Mouse (Mus musculus): ENCODE results near the gene Tspan1. TPM values are rescaled to one million over a fixed set of nuclear protein-coding genes. Genes with fewer than 3 reads are reported as not detected.
A peak's percentile ranks its signal among the peaks of the same experiment; 100 is the strongest.

Gene Tspan1
- polyA plus RNA-seq, 1 experiment = 0.07 TPM

- DNase-seq (ENCODE audit: low read depth) = no peak
- no peak for TF ChIP-seq CTCF (IDR thresholded peaks at IDR 0.05; ENCODE audit: borderline replicate concordance, extremely low read depth, insufficient read depth, insufficient read length)
- no peak for TF ChIP-seq POLR2A (IDR thresholded peaks at IDR 0.05; ENCODE audit: borderline replicate concordance, extremely low read depth, insufficient read depth, insufficient read length, poor library complexity, severe bottlenecking)
These were observed 14.7 kb upstream of the Tspan1 start for GRCm38 (mm10) chr4:116182079-116182478.

- TF ChIP-seq POLR2A (IDR thresholded peaks at IDR 0.05; ENCODE audit: borderline replicate concordance, extremely low read depth, insufficient read depth, insufficient read length, poor library complexity, severe bottlenecking) (no peak), CTCF (IDR thresholded peaks at IDR 0.05; ENCODE audit: borderline replicate concordance, extremely low read depth, insufficient read depth, insufficient read length) (no peak)
- peak; percentile 26 for DNase-seq (ENCODE audit: low read depth)
These were observed 9.7 kb upstream of the Tspan1 start for GRCm38 (mm10) chr4:116177140-116177539.

- TF ChIP-seq CTCF (IDR thresholded peaks at IDR 0.05; ENCODE audit: borderline replicate concordance, extremely low read depth, insufficient read depth, insufficient read length) = no peak
- no peak for TF ChIP-seq POLR2A (IDR thresholded peaks at IDR 0.05; ENCODE audit: borderline replicate concordance, extremely low read depth, insufficient read depth, insufficient read length, poor library complexity, severe bottlenecking)
- DNase-seq (ENCODE audit: low read depth) = peak; percentile 85
These were observed 9.2 kb upstream of the Tspan1 start for GRCm38 (mm10) chr4:116176543-116176988.

GRCm38 (mm10) chr4:116175711-116176542 lies 8.5 kb upstream of the Tspan1 start:
- peak; percentile 47 for DNase-seq (ENCODE audit: low read depth)
- TF ChIP-seq POLR2A (IDR thresholded peaks at IDR 0.05; ENCODE audit: borderline replicate concordance, extremely low read depth, insufficient read depth, insufficient read length, poor library complexity, severe bottlenecking) = no peak

- TF ChIP-seq CTCF (IDR thresholded peaks at IDR 0.05; ENCODE audit: borderline replicate concordance, extremely low read depth, insufficient read depth, insufficient read length) (no peak), POLR2A (IDR thresholded peaks at IDR 0.05; ENCODE audit: borderline replicate concordance, extremely low read depth, insufficient read depth, insufficient read length, poor library complexity, severe bottlenecking) (no peak)
- no peak for DNase-seq (ENCODE audit: low read depth)
These were observed 7.7 kb upstream of the Tspan1 start for GRCm38 (mm10) chr4:116175136-116175535.

- TF ChIP-seq CTCF (IDR thresholded peaks at IDR 0.05; ENCODE audit: borderline replicate concordance, extremely low read depth, insufficient read depth, insufficient read length) (no peak), POLR2A (IDR thresholded peaks at IDR 0.05; ENCODE audit: borderline replicate concordance, extremely low read depth, insufficient read depth, insufficient read length, poor library complexity, severe bottlenecking) (no peak)
These were observed 7.2 kb upstream of the Tspan1 start for GRCm38 (mm10) chr4:116174466-116175116.

GRCm38 (mm10) chr4:116173752-116174151 lies 6.4 kb upstream of the Tspan1 start:
- TF ChIP-seq POLR2A (IDR thresholded peaks at IDR 0.05; ENCODE audit: borderline replicate concordance, extremely low read depth, insufficient read depth, insufficient read length, poor library complexity, severe bottlenecking) (no peak), CTCF (IDR thresholded peaks at IDR 0.05; ENCODE audit: borderline replicate concordance, extremely low read depth, insufficient read depth, insufficient read length) (no peak)
- no peak for DNase-seq (ENCODE audit: low read depth)

More at GRCm38 (mm10) chr4:116174466-116175116, 7.2 kb upstream of the Tspan1 start:
- DNase-seq (ENCODE audit: low read depth) = peak; percentile 22

- no peak for DNase-seq (ENCODE audit: low read depth)
- no peak for TF ChIP-seq POLR2A (IDR thresholded peaks at IDR 0.05; ENCODE audit: borderline replicate concordance, extremely low read depth, insufficient read depth, insufficient read length, poor library complexity, severe bottlenecking)
These were observed 5.7 kb upstream of the Tspan1 start, which contains the start of the genes 1700042G07Rik and Gm49337 for GRCm38 (mm10) chr4:116173072-116173471. TSS of gene 1700042G07Rik (plus strand) at chr4:116173372. TSS of gene Gm49337 (plus strand) at chr4:116173384.

- TF ChIP-seq POLR2A (IDR thresholded peaks at IDR 0.05; ENCODE audit: borderline replicate concordance, extremely low read depth, insufficient read depth, insufficient read length, poor library complexity, severe bottlenecking) = no peak
- no peak for TF ChIP-seq CTCF (IDR thresholded peaks at IDR 0.05; ENCODE audit: borderline replicate concordance, extremely low read depth, insufficient read depth, insufficient read length)
- DNase-seq (ENCODE audit: low read depth) = no peak
These were observed 1.9 kb upstream of the Tspan1 start for GRCm38 (mm10) chr4:116169353-116169672.

- DNase-seq (ENCODE audit: low read depth) = peak; percentile 72
- TF ChIP-seq POLR2A (IDR thresholded peaks at IDR 0.05; ENCODE audit: borderline replicate concordance, extremely low read depth, insufficient read depth, insufficient read length, poor library complexity, severe bottlenecking) = no peak
- peak; percentile 73; the same call in 1 of the 2 replicates for TF ChIP-seq CTCF (IDR thresholded peaks at IDR 0.05; ENCODE audit: borderline replicate concordance, extremely low read depth, insufficient read depth, insufficient read length)
These were observed 1.4 kb upstream of the Tspan1 start for GRCm38 (mm10) chr4:116168617-116169352.

GRCm38 (mm10) chr4:116165708-116166407 lies 1.5 kb downstream of the Tspan1 start:
- no peak for DNase-seq (ENCODE audit: low read depth)
- TF ChIP-seq POLR2A (IDR thresholded peaks at IDR 0.05; ENCODE audit: borderline replicate concordance, extremely low read depth, insufficient read depth, insufficient read length, poor library complexity, severe bottlenecking) (no peak), CTCF (IDR thresholded peaks at IDR 0.05; ENCODE audit: borderline replicate concordance, extremely low read depth, insufficient read depth, insufficient read length) (no peak)

All from brain, embryonic 14.5 days (tissue).